Mouse (Mus musculus) erythroblast, adult 5-6 weeks (primary cell): ENCODE measurements around the gene Ccdc187. TPM values are rescaled to one million over a fixed set of nuclear protein-coding genes. Genes with fewer than 3 reads are reported as not detected.

Experiments used
- ATAC-seq: replicated peaks from 2 replicates; pipeline ENCODE4 v1.8.0; 2016; ENCODE audit warnings: moderate number of reproducible peaks, mild to moderate bottlenecking, moderate TSS enrichment, inconsistent platforms; ENCODE audit not compliant: poor library complexity, low FRiP score, severe bottlenecking
- total RNA-seq, 2 experiments: library from RNA; stranded (forward) in 1 of 2; stranded (reverse) in 1 of 2; fragments of 150-400 nt in 1 of 2; fragments of 200-764, 138-1000 nt in 1 of 2; gene quantifications; 2 replicates each; pipeline versions ENCODE4 v1.2.3 to v1.2.4; 2015 to 2017; ENCODE audit warnings: low replicate concordance in 2 of 2

Gene Ccdc187
- total RNA-seq, 2 experiments from 2014 or later, result not detected

DNA sequence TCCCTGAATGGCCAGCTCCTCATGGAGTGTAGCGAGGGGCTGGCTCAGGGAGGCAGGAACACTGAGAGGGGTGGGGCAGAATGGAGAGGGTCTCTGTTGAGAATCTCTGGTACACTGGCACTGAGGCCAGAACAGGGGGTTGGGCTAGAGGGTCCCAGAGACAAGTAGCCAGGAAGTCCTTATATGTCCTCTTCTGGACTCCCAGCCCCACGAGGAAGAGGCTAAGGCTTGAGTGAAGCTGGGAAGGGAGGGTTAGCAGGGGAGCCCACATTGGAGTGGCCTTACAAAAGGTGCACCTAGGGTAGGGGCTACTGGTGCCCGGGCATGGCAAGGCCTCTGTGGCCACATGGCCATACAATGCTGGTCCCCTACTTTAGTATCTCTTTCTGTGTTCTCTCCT is 23.0 kb upstream of the Ccdc187 start:
- ATAC-seq, result no peak

DNA sequence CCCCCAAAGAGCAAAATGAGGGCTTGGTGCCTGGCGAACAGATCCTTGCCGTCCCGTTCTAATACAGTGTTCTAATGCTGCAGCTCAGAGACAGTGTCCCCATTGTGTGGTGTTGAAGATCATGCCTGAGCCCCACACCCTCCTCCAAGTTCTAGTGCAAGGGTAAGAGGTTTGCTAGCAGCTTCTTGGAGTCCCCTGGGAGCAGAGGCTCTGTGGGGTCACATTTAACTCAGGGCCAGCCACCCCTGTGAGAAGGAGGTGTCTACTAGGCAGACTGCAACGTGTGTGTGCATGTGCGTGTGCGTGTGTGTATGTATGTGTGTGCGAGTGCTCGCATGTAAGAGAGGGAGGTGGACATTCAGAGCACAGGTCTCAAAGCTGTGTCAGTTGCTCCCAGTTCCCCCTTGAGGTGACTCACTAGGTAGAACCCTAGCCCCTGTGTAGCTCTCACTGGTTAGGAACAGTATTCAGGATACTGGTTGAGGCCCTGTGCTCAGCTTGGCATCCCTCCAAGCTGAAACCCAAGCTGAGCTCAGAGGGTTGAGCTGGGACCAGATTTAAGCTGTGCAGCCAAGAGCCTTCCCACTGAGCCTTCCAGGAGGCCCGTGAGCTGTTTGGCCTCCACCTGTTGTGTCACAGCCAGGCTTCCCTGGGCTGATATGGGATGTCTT is 22.4 kb upstream of the Ccdc187 start:
- no peak for ATAC-seq

DNA sequence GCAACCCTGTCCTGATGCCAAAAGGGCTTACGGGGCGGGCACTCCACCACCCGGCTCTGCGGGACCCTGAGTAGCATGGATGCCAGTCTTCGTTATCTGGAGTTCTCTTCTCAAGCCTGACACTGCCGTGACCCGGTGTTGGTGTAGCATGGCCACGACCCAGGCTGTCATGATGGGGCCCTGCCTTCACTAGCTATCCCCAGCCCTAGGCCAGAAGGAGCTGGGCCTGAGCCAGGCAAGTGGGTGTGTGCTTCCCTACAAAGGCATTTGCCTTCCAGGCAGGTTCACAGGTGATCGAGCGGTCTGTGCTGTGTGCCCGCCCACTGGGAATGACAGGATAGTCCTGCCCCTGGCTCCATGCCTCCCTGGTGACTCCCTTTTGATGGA is 21.6 kb upstream of the Ccdc187 start:
- no peak for ATAC-seq

DNA sequence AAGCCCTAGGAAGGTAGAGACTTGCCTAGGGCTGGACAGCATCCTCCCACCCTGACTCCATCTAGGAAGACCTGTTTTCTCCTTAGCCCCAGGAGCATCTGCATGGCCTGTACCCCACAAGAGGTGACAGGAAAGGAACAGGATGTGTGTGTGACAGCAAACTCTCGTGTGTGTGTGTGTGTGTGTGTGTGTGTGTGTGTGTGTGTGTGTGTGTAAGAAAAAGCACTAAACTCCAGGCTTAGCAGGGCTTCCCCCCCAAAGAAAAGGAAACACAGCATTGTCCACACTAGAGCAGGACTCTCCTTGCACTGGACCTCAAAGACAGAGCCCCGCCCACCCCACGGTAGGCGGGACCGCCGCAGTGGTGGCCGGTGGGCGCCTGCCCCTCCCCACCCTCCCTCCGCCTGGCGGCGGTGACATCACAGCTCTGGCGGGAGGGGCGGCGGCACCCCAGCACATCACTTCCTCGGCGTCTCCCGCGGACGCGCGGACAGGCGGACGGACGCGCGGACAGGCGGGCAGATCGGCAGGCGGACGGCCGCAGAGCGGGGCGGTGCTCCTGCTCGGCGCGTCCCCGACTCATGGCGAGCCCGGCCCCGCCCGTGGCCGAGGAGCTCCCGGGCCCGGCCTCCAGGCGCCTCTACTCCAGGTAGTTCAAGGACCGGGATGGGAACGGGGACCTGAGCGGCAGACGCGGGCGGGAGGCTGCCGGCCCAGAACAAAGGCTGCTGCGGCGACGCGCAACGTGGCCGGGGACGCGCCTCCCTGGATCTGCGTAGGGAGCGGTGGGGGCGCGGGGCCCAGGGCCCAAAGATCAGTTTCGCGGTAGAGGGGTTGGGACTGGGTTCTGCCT is 20.9 kb upstream of the Ccdc187 start, which contains the start of gene Gpsm1:
Gpsm1 (plus strand) TSS at position 444 of the 853 bp plus-strand sequence.
- ATAC-seq, result no peak

DNA sequence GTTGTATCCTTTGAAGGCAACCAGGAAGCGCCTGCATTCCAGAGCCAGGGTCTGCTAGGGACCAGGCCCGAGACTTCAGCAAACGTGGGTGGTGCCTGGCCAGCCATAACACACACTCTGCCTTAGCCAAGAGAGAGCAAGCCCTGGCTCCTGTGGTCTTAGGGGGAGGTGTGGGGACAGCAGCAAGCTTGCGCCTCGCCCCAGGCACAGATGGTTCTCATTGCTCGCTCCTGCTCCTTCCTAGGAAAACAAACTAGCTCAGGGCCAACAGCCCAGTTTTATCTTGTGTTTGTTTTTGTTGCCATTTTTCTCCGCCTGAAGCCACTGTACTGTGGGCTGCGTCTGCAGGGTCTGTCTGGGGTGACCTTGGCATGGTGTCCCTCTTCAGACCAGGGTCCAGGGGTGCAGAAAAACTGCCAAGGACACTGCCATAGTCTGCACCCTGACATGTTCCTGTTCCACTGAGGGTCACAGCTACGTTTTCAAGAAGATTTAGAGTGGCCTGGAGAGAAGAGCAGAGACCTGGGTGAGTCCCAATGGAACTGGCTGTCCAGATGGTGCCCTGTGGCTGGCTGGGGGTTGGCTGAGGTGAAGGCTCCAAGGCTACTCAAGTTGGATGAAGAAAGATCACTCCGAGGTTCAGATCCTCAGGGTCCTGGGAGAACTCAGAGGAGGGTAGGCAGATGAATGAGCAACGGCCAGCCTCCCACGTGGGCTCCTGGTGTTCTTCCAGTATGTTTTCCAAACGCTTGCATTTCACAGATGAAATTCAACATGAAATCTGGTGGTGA is 20.1 kb upstream of the Ccdc187 start:
- ATAC-seq, result 0 out of 2 replicates have a peak, but pooled peaks have one; percentile 9

DNA sequence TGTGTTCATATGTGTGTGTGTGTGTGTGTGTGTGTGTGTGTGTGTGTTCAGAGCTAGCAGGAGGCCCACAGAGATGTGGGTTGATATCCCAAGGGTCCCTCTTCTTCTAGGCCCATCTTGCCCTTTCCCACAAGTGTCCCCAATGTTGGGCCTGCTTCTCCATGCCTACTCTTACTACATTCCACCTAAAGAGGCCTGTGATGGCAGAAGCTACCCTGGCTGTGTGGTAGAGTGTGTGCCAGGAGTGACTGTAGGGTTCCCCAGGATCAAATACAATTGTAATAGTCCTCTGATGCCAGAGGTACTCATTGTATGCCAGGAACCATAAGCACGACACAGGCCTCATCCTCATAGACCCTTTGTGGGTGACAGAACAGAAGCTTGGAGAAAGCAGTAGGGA is 19.0 kb upstream of the Ccdc187 start:
- no peak for ATAC-seq

DNA sequence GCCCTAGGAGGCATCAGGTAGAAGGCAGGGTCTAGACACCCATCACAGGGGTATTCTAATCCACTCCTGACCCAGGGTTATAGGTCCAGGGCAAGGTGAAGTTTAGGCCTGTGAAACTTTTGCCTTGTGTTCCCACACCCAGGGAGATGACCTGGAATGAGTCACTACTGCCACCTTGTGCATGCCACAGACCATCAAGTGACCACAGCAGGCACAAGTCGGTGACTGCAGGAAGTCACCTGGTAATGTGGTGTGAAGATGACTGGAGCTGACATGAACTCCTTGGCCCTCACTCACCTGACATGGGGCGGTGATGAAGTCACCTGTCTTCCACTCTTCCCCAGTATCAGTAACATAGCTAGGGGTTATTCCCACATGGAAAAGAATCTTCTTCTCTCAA is 18.5 kb upstream of the Ccdc187 start:
- ATAC-seq, result no peak

DNA sequence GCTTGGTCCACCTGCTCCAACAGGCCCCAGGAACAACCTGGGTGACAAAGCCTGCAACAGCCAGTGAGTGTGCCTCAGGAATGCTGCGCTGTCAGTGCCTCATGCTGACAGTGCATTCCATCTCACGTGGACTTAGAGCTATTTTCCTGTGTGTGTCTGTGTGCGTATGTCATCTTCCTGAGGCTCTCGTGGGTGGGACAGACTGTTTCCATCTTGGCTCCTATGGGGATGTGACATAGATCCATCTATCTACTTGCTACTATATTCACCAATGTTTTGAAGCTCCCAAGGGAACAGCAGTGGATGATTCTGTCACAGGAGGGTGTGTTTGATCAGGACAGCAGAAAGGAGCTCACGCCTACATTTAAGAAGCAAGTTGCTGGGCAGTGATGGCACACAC is 17.6 kb upstream of the Ccdc187 start:
- ATAC-seq, result no peak

DNA sequence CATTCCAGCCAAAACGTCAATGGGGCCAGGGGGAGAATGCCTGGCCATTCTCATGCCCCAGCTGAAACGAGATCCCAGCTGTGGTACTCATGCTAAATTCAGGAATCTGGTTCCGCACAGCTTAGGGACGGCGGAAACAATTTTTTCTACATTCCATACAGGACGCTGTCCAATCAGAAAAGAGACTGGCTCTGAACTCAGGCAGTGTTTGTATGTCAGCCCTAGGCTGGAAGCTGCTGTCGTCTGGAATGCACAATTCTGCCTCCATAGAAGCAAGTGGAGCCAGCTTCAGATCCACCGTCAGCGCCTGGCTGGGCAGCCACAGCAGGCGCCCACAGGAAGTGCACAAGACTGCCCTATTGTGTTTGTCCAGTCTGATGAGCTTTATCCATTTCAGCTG is 15.4 kb upstream of the Ccdc187 start:
- no peak for ATAC-seq

DNA sequence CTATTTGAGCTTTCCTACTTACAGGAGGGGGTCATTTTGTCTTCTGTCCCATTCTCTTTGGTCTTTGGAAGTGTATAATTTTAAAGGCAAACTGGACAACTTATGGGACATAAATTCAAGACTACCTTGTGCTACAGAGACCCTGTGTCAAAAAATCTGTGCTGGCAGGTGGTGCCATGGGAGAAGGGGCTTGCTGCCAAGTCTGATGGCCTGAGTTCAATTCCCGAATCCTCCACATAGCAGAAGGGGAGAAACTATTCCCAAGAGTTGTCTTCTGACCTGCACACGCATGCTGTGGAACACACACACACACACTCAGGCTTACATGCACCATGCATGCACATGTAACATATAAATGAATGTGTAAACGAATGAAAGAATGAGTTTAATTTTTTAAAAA is 12.3 kb upstream of the Ccdc187 start:
- no peak for ATAC-seq

DNA sequence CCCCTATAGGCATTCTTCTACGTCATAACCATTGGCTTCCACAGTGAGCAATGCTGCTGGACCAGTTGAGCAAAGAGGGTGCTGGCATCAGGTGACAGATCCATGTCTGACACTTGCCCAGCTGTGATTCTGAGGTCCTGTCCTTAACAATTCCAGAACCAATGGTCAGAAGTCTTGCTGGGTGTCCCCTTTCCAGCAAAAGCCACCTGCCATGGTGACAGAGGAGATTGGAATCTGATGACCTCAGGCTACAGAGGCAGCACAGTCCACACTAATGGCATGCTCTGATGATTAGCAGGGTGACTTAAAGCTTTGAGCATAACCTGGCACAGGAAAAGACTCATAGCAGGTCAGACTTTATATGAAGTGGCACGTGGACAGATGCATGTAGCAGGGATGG is 11.2 kb upstream of the Ccdc187 start:
- ATAC-seq, result no peak

DNA sequence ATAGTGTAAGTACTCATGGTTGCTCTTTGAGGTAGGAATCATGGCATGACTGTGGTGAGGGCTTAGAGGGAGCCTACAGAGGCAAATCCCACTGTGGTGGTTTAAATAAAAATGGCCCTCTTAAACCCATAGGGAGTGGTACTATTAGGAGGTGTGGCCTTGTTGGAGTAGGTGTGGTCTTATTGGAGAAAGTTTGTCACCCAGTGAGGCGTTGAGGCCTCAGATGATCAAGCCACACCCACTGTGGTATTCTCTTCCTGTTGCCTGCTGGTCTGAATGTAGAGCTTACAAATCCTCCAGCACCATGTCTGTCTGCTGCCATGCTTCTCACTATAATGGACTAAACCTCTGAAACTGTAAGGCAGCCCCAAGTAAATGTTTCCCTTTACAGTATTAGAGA is 10.4 kb upstream of the Ccdc187 start:
- no peak for ATAC-seq

DNA sequence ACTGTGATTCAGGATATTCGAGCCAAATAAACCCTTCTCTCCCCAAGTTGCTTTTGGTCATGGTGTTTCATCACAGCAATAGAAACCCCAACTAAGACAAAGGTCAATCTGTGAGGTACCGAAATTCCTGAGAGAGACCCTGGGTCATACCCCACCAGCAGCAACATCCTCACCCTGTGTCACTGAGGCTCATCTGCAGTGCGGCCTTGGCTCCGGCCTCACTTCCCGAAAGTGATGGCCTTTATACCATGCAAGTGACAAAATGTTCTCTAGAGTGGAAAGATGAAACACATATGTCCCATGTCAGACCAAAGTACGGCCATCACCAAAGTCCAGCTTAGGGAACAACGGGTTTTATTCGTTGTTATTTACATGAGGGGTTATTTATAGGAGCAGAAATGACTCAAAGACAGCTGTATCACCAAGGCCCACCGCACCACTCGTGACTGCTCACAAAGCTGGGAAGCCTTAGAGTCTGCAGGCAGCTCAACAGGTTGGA is 7.7 kb upstream of the Ccdc187 start:
- ATAC-seq, result no peak

DNA sequence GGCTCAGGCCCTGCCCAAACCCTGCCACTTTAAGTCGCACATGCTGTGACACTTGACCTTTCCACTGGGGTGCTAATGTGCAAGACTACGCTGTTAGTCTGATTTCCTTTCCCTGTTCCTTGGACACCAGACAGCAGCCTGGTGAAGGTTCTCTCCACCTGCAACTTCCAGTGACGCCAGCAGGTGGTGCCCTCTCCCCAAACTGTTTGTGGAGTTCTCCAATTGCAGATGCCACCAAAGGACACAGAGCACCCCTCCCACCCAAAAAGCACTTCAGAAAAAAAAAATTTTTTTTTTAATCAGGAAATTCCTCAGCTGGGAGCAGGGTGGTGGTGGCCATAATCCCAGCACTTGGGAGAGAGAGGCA is 6.4 kb upstream of the Ccdc187 start:
- ATAC-seq, result peak; percentile 57; the same call in 1 of the 2 replicates

DNA sequence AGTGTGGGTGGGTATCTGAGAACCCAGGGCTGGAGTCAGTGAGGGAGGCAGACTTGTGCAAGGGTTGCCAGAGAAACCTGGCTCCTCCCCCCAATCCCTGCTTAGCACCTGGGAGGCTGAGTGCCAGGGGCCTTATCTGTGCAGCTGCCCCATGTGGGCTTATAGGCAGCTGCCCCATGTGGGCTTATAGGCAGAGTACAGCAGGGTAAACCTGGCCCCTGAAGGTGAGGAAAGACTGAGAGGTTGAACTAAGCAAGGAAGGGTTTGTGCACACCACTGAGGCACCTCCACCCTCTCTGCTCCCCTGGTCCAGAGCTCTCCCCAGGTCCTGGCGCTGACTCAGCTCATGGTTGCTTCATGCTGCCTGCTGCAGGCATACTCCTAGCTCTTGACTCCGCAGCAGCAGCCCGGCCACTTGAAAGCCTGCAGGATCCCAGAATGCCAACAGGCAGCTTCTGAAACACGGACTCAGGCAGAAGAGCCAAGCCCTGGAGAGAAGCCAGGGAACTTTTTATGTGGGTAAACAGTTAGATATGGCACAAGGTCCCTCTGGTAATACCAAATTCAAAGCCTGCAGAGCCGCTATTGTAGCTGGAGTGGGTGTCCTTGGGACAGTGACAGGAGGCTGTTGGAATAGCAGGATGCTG is 5.9 kb upstream of the Ccdc187 start:
- peak; percentile 20; the same call in 1 of the 2 replicates for ATAC-seq

DNA sequence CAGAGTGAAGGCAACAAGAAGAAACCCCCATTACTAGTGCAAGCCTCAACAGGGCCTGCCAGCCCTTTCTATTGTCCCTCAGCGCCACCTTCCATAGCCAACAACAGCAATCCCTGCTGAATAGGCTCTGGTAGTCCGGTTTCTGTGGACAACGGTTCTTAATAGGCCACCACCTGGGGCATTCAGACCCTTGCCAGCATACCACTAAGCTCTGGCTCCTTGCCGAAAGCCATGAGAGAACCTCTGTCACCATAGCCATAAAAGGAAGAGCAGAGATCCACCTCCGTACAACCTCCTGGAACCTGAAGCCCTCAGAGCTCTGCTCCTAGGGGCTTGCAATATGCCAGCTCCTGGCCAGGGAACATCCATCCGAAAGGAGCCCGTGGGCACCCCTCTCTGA is 5.0 kb upstream of the Ccdc187 start:
- ATAC-seq, result no peak

DNA sequence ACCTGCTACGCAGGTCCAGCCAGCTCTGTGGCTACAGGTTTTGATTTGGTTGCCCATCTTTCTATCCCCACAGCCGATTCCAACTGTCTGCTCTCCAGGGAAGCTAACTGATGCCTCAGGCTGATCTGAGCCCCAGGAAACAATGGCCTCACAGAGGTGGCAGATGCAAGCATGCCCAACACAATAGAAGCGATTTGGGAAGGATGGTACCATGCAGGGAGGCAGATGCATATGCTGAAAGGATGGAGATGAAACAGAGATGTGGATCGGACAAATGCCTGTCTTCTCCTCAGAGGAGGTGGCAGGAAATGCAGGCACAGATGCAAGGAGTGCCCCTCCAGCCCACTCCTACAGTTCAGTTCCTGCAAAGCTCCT is 4.5 kb upstream of the Ccdc187 start:
- ATAC-seq, result no peak

DNA sequence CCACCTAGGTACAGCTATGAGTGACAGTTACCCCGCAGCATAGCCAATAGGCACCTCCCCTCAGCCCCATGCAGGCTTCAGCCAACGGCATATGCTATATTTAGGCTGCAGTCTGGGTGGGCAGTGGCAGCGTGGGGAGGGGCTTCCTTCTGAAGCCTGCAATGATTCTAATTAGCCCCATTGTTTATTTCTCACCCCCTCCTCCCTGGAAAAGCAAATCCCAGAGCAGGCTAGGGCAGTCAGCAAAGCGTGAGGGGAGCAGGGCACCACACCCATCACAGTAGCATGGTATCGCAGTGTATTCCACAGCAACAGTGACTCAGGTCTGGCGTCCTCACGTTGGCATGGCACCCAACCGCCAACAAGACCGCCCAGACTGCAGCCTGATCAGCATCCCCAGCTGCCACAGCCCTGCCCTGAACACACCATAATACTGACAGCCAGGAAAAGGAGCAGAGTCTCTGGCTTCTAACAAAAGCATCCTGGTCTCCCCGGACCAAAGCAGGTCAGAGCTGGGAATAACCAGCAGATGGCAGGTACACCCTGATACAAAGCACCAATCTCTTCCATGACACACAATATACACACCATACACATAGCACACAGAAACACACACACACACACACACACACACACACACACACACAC is 4.0 kb upstream of the Ccdc187 start:
- ATAC-seq, result no peak

DNA sequence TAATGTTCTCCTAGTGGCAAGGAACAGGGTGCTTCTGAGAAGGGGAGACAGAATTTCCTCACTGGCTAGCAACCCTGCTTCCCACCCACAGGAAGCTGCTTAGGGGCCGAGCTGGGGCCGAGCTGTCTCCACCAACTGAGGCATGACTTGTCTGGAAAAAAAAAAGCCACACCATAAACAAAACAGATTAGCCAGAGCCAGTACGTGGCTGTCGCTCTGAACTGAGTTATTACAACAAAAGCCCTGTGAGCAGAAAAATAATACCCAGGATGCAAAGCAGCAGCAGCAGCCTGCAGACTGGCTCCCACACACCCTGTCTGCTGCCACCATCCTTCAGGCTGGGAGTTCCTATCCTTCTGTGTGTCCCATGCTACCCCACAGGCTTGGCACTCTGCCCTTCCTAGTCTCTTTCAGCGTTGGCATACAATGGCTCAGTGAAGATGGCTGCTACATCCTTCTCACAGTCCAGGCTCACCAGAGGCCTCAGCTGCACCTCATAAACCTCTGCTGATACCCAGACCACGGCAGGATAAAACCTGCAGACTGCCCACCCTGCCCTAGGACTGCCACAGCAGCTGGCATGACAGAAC is 2.3 kb upstream of the Ccdc187 start:
- no peak for ATAC-seq
